Mouse (Mus musculus): ENCODE data around the gene Kit. TPM values are rescaled to one million over a fixed set of nuclear protein-coding genes. Genes with fewer than 3 reads are reported as not detected.

Kit gene
- polyA plus RNA-seq, 1 experiment from 2014 or later = 25.8 TPM

GRCm38 (mm10) chr5:75699081-75699480, 124.4 kb downstream of the Kit start:
- H3K36me3 ChIP-seq = no peaks in the 10 kb centered on the region
- no peaks in the 10 kb centered on the region for H3K9me3 ChIP-seq (replicated peaks)
- ATAC-seq = no peak
- no peaks in the 10 kb centered on the region for H3K4me1 ChIP-seq
- no peak overlapping the region for H3K4me3 ChIP-seq
- H3K9ac ChIP-seq = no peak overlapping the region
- H3K27me3 ChIP-seq (replicated peaks) = no peaks in the 10 kb centered on the region
- H3K4me2 ChIP-seq = no peak overlapping the region
- 69% methylated on average over 7 of the region's 7 CpGs for WGBS (ENCODE audit: insufficient replicate concordance)
- no peak overlapping the region for H3K27ac ChIP-seq

DNA sequence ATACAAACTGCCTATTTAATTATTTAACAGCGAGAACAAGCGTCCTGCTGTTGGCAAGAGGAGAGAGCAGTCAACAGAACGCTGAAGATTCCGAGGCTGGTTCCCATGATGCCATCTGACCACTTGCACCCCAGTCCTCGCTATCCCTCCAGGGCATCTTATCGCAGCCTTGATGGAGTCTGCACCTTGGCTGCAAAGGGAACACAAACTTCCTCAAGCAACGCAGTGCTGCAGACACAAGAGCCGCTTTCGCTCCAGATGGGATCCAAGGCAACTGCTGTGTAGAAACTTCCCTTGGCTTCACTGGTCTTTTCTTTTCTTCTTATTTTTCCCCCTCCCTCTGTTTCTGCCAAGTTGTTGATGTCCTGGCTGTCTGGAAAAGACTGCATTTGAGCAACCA, 124.8 kb downstream of the Kit start:
- Histone ChIP-seq H3K27ac (no peak overlapping the region), H3K36me3 (no peaks in the 10 kb centered on the region), H3K4me3 (no peak overlapping the region), H3K4me1 (no peaks in the 10 kb centered on the region), H3K9ac (no peak overlapping the region), H3K9me3 (replicated peaks) (no peaks in the 10 kb centered on the region), H3K4me2 (no peak overlapping the region), H3K27me3 (replicated peaks) (no peaks in the 10 kb centered on the region)
- WGBS (ENCODE audit: insufficient replicate concordance) = 77% methylated on average over 9 of the region's 9 CpGs
- no peak for ATAC-seq

GRCm38 (mm10) chr5:75701662-75702061, 126.9 kb downstream of the Kit start:
- ATAC-seq = no peak
- Histone ChIP-seq H3K4me2 (no peak overlapping the region), H3K9ac (no peak overlapping the region), H3K9me3 (replicated peaks) (no peaks in the 10 kb centered on the region), H3K36me3 (no peaks in the 10 kb centered on the region), H3K4me1 (no peaks in the 10 kb centered on the region), H3K27me3 (replicated peaks) (no peaks in the 10 kb centered on the region), H3K27ac (no peak overlapping the region), H3K4me3 (no peak overlapping the region)
- 86% methylated on average over 12 of the region's 12 CpGs for WGBS (ENCODE audit: insufficient replicate concordance)

DNA sequence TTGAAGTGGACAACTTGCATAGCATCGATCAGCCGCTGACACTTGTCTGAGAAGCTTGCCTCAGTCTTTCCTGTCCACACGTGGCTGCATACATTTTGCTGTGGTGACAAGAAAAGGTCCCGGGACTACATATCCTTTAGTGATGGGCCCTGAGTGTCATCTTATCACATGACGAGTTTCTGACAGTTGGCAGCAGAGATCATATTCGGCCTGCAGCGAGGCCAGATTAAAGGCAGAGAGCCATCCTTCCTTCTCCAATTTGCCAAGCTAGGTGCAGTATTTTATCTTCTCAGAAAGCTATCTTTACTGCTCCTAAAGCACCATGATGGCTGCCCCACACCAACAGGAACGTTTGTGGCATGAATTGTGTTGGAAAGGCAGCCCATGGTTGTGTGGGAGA, 127.4 kb downstream of the Kit start:
- H3K4me3 ChIP-seq = no peak overlapping the region
- H3K4me2 ChIP-seq = no peak overlapping the region
- H3K9ac ChIP-seq = no peak overlapping the region
- no peak overlapping the region for H3K27ac ChIP-seq
- WGBS (ENCODE audit: insufficient replicate concordance) = 67% methylated on average over 8 of the region's 8 CpGs
- H3K4me1 ChIP-seq = no peaks in the 10 kb centered on the region
- no peaks in the 10 kb centered on the region for H3K36me3 ChIP-seq
- ATAC-seq = no peak
- no peaks in the 10 kb centered on the region for H3K27me3 ChIP-seq (replicated peaks)
- no peaks in the 10 kb centered on the region for H3K9me3 ChIP-seq (replicated peaks)

GRCm38 (mm10) chr5:75704584-75705175, 130.0 kb downstream of the Kit start:
- ATAC-seq = no peak
- no peak overlapping the region for H3K27ac ChIP-seq

DNA sequence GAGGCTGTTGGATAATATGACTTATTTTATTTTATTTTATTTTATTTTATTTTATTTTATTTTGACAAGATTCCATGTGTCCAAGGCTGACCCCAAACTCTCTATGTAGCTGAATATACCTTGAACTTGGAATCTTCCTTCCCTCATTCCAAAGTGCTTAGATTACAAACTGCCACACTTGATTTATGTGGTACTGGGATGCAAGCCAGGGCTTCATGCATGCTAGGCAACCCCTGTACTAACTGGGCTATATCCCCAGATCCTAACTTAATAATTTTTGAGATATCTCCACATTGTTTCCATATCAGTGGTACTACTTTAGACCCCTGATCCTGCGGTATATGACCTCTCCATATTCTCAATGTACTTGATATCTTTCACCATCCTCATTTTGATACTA, 130.7 kb downstream of the Kit start:
- no peak for ATAC-seq
- H3K9me3 ChIP-seq (replicated peaks) = no peaks in the 10 kb centered on the region
- no peak overlapping the region for H3K4me3 ChIP-seq
- no peaks in the 10 kb centered on the region for H3K4me1 ChIP-seq
- 75% methylated on average over 1 of the region's 1 CpGs for WGBS (ENCODE audit: insufficient replicate concordance)
- H3K27ac ChIP-seq = no peak overlapping the region
- H3K4me2 ChIP-seq = no peak overlapping the region
- no peak overlapping the region for H3K9ac ChIP-seq
- no peaks in the 10 kb centered on the region for H3K27me3 ChIP-seq (replicated peaks)
- H3K36me3 ChIP-seq = no peaks in the 10 kb centered on the region

More at GRCm38 (mm10) chr5:75704584-75705175, 130.0 kb downstream of the Kit start:
- WGBS (ENCODE audit: insufficient replicate concordance) = 70% methylated on average over 7 of the region's 7 CpGs
- Histone ChIP-seq H3K27me3 (replicated peaks) (no peaks in the 10 kb centered on the region), H3K9me3 (replicated peaks) (no peaks in the 10 kb centered on the region), H3K4me3 (no peak overlapping the region), H3K36me3 (no peaks in the 10 kb centered on the region), H3K9ac (no peak overlapping the region), H3K4me2 (no peak overlapping the region), H3K4me1 (no peaks in the 10 kb centered on the region)

Data from liver, embryonic 12.5 days (tissue).